Mouse (Mus musculus) kidney, adult 2 months (tissue): ENCODE measurements at regions not wholly inside any gene's neighbourhood (a gene's known extent, or its start where the extent isn't known, plus 50 kb on each side); places are given as distances from the start of the nearest gene placed in this dataset.

ENCODE experiments used
- DNase-seq: peaks from one replicate; pipeline ENCODE4 v3.0.0; 2021
- H3K27ac ChIP-seq: fragments of 200-500 bp; 2 replicates; pipeline ENCODE4 v1.5.1; 2012; ENCODE audit warnings: low read depth, low read length, control low read depth, inconsistent platforms; ENCODE audit not compliant: insufficient read depth
- H3K27me3 ChIP-seq: fragments of 200-500 bp; replicated peaks from 2 replicates; pipeline ENCODE4 v1.6.1; 2012; ENCODE audit warnings: mild to moderate bottlenecking, moderate library complexity, low read length, inconsistent platforms; ENCODE audit not compliant: control insufficient read depth, insufficient read depth
- H3K36me3 ChIP-seq: fragments of 200-500 bp; 2 replicates; pipeline ENCODE4 v1.6.1; 2012; ENCODE audit warnings: mild to moderate bottlenecking, moderate library complexity, low read length, inconsistent platforms; ENCODE audit not compliant: control insufficient read depth, insufficient read depth
- H3K4me1 ChIP-seq: fragments of 200-500 bp; 2 replicates; pipeline ENCODE4 v1.6.1; 2011; ENCODE audit warnings: low read length; ENCODE audit not compliant: control insufficient read depth, insufficient read depth
- H3K4me3 ChIP-seq: fragments of 200-500 bp; 2 replicates; pipeline ENCODE4 v1.5.1; 2011; ENCODE audit warnings: mild to moderate bottlenecking, low read depth, low read length, control low read depth; ENCODE audit not compliant: insufficient read depth
- CTCF ChIP-seq: fragments of 200-500 bp; conservative IDR thresholded peaks from 2 replicates; pipeline ENCODE4 v1.5.1; 2011; ENCODE audit warnings: low read depth, mild to moderate bottlenecking, control low read depth, low read length, moderate library complexity, mixed read lengths; ENCODE audit not compliant: insufficient read depth, insufficient read length
- POLR2A ChIP-seq: fragments of 200-500 bp; IDR thresholded peaks from one replicate; pipeline ENCODE4 v1.6.1; 2011; ENCODE audit warnings: low read depth, low read length, control low read depth
- WGBS: fragments of 180-500 bp; shearing (Covaris S2); methylation state at CpG from one replicate; pipeline ENCODE4 v1.1.7; 2018; 5-methylcytosine and 5-hydroxymethylcytosine counted together

DNA sequence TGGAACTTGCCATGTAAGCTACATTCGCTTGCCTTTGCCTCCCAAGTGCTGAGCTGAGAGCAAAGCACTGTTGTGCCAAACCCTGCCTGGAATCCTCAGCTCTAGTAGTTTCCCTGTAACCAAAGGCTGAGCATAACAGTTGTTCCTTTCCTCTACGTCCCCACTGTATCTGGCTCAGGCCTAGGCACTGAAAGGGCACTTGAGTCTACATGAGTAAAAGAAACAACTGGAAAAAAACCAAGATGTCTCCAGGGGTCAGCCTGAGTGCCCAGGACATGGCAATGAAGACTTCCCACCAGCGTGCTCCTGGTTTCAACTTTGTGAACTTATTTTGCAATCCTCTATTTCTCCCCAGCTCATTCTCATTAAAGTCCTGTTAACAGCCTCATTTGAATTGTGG lies 150.5 kb upstream of the Bcl6 start:
- no peaks in the 10 kb centered on the region for H3K36me3 ChIP-seq
- no peak for DNase-seq
- 0 out of 2 replicates have a peak, but pooled peaks cover 2% of the 10 kb centered on the region for H3K4me1 ChIP-seq
- no peak overlapping the region for H3K27ac ChIP-seq
- 90% methylated on average over 3 of the region's 3 CpGs for WGBS
- TF ChIP-seq POLR2A (no peak), CTCF (no peak)
- no peaks in the 10 kb centered on the region for H3K27me3 ChIP-seq
- no peak overlapping the region for H3K4me3 ChIP-seq

DNA sequence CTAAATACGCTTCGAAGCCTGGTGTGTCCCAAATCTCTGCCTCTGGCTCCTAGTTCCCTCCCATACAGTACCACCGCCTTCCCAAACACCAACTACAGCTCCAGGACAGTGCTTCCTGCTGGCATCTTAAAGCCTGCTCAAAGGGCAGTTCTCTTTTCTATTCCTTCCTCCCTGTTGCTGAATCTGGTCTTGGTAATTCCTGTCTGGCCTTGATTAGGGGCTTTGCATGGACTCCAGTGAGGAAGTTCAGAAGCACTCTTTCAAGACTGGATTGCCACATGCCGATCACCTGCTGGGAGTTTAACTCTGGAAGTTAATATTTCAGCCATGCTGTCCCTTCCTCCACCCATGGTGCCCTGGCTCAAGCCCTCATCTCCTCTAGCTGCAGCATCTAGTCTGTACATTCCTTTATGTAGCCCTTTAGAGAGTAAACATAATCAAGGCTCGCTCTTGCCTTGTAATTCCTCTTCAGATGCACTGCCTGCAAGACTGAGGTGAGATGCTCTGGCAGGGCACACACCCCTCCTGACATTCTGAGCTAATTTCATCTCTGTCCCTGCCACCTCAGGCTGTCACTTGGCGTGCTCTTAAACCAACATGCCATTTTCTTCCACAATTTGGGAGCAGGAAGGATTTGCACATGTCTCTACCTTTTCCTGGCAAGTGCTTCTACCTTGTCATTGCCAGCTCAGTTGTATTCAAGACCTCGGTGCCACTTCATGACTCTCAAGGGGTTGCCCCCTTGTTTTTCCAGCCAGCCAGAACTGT lies 148.8 kb upstream of the Bcl6 start:
- 85% methylated on average over 7 of the region's 7 CpGs for WGBS
- Histone ChIP-seq H3K4me1 (0 out of 2 replicates have a peak, but pooled peaks cover 2% of the 10 kb centered on the region), H3K27ac (no peak overlapping the region), H3K36me3 (no peaks in the 10 kb centered on the region), H3K27me3 (no peaks in the 10 kb centered on the region), H3K4me3 (no peak overlapping the region)
- no peak for TF ChIP-seq CTCF
- TF ChIP-seq POLR2A, result no peak
- DNase-seq, result peak; percentile 41

DNA sequence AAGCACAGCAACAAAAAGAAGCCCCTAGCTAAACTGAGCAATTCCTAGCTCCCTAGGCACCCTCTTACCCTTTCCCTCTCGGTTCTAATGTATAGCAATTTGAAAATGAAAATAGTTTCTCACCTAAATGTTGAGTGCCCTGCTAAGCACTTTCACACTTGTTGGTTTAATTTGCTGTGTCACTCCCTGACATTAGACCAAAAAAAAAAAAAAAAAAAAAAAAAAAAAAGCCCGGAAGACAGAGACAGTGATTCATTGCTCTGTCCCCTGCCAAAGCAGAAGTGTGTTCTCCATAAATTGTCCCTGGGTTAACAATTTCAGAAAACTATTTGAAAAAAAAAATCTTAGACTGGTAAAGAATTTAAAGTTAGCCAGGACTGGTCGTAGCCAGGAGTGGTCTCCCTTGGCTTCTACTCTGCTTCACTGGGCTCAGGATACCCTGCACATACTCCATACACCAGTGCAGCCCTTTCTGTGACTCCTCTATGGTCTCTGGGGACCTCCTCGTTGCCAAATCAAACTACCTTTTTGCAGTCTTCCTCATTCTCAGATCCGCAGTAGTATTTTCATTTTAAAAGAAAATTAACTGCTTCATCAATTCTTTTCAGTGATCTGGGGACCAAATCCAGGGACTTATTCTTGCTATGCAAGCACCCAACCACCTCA lies 148.0 kb upstream of the Bcl6 start:
- Histone ChIP-seq H3K27me3 (no peaks in the 10 kb centered on the region), H3K27ac (no peak overlapping the region), H3K4me3 (no peak overlapping the region), H3K4me1 (0 out of 2 replicates have a peak, but pooled peaks cover 2% of the 10 kb centered on the region), H3K36me3 (no peaks in the 10 kb centered on the region)
- WGBS, result 56% methylated on average over 5 of the region's 5 CpGs
- TF ChIP-seq POLR2A, result no peak
- no peak for TF ChIP-seq CTCF
- no peak for DNase-seq

DNA sequence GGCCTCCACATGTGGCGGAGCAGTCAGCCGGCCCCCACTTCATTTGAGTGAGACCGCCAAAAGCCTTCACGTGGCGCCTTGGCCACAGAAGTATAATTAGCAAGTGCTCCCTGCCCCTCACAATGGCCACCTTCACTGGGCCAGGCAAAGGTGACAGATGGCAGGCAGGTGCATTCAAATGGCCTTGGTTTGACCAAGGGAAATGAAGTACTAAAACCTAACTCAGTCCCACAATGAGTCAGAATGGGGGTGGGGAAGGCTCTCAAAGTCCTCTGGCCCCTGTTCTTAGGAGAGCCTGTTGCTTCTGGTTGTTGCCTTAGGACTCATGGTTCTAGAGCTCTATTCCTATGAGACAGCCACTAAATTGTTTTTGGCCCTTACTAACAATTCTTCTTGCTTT lies 147.2 kb upstream of the Bcl6 start:
- no peaks in the 10 kb centered on the region for H3K27me3 ChIP-seq
- H3K27ac ChIP-seq, result no peak overlapping the region
- H3K4me1 ChIP-seq, result 0 out of 2 replicates have a peak, but pooled peaks cover 2% of the 10 kb centered on the region
- WGBS, result 94% methylated on average over 5 of the region's 5 CpGs
- H3K36me3 ChIP-seq, result no peaks in the 10 kb centered on the region
- no peak for TF ChIP-seq CTCF
- no peak for TF ChIP-seq POLR2A
- no peak overlapping the region for H3K4me3 ChIP-seq
- no peak for DNase-seq

DNA sequence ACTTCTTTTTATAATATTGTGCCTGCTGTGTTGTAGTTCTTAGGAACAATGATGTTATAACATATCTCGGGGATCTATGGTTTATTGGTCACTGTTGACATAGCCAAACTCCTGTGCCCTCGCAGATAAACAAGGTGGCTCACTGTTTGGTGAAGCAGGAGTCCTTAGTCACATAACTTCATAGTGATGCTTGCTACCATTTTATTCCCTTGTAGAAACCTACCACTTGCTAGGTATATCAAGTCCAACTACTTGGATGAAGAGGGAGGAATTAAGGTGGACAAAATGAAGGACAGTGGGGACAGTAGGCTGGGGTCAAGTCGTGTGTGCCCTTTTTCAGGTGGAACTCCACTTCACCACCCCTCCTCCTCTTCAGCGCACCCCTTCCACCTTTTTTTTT lies 146.7 kb upstream of the Bcl6 start:
- WGBS, result 99% methylated on average over 4 of the region's 4 CpGs
- no peaks in the 10 kb centered on the region for H3K36me3 ChIP-seq
- H3K4me1 ChIP-seq, result 0 out of 2 replicates have a peak, but pooled peaks cover 2% of the 10 kb centered on the region
- H3K4me3 ChIP-seq, result no peak overlapping the region
- no peak for DNase-seq
- H3K27me3 ChIP-seq, result no peaks in the 10 kb centered on the region
- no peak overlapping the region for H3K27ac ChIP-seq
- TF ChIP-seq POLR2A, result no peak

DNA sequence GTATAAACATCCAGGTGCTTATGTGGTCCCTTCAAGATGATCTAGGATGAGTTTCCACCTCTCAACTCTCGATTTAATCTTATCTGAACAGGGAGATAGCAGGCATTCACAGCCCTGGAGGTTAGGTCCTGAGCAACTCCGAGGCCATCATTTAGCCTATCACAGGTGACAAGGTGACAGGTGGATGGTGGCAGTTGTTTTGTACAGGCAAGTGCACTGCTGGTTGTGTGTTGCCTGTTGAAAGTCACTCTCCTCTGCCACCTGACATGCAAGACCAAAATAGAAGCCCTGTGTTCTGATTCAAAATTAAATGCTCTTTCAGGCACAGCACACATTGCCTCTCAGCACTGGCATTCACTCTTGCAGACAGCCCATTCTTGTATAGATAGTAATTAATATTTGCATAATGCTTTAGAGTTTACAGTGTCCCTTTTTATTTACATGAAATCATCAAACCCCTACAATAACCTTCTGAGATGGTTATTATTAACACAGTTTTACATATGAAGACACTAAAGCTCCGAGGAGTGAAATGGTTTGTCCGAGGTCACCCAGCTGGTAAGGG lies 145.9 kb upstream of the Bcl6 start:
- Histone ChIP-seq H3K27me3 (no peaks in the 10 kb centered on the region), H3K4me1 (0 out of 2 replicates have a peak, but pooled peaks cover 2% of the 10 kb centered on the region), H3K27ac (no peak overlapping the region), H3K36me3 (no peaks in the 10 kb centered on the region), H3K4me3 (no peak overlapping the region)
- no peak for DNase-seq
- TF ChIP-seq CTCF (no peak), POLR2A (no peak)
- 89% methylated on average over 4 of the region's 4 CpGs for WGBS

DNA sequence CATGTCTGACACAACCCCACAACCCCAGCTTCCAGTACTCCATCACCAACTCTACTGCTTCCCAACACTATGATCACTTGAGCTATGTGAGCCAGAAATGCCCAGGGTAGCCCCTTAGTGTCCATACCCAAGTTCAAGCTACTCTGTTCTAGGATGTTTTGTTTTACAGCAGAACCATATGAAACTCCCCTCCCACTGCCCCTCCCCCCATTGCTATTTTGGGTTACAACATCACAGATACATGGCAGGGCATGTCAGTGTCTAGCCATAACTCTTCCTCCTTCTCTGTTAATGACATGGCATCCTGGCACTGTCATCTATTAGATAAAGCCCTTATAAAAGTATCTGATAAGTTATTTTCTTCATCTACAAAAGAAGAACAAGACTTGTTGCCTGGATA lies 142.0 kb upstream of the Bcl6 start:
- DNase-seq, result no peak
- no peaks in the 10 kb centered on the region for H3K27me3 ChIP-seq
- no peaks in the 10 kb centered on the region for H3K4me1 ChIP-seq
- no peak overlapping the region for H3K27ac ChIP-seq
- H3K36me3 ChIP-seq, result no peaks in the 10 kb centered on the region
- H3K4me3 ChIP-seq, result no peak overlapping the region
- TF ChIP-seq CTCF, result no peak
- no peak for TF ChIP-seq POLR2A
